Mouse (Mus musculus): Measurements from ENCODE around the gene Adcy4. TPM values are rescaled to one million over a fixed set of nuclear protein-coding genes. Genes with fewer than 3 reads are reported as not detected.

Gene Adcy4
- polyA plus RNA-seq, 1 experiment from 2014 or later: 20.8 TPM

GRCm38 (mm10) chr14:55781310-55781709 is 2.6 kb downstream of the Adcy4 start:
- H3K27me3 ChIP-seq (ENCODE audit: control insufficient read depth, insufficient read depth, low read depth, low read length): peaks cover 3% of the 10 kb centered on the region
- peak overlapping the region; percentile 45 for H3K4me2 ChIP-seq (ENCODE audit: low read depth, low read length)
- H3K4me3 ChIP-seq (ENCODE audit: low read length): peak overlapping the region; percentile 30
- H3K4me1 ChIP-seq (replicated peaks; ENCODE audit: control insufficient read depth, insufficient read depth, low read length): peaks cover 14% of the 10 kb centered on the region
- no peaks in the 10 kb centered on the region for H3K9me3 ChIP-seq (ENCODE audit: control insufficient read depth, low read length)
- H3K9ac ChIP-seq (ENCODE audit: low read length): 0 out of 2 replicates have a peak overlapping the region, but pooled peaks have one; percentile 29
- 17% methylated on average over 14 of the region's 14 CpGs for WGBS
- no peak overlapping the region for H3K27ac ChIP-seq (ENCODE audit: low read length)
- peak; percentile 64 for ATAC-seq (ENCODE audit: low read depth)
- H3K36me3 ChIP-seq (ENCODE audit: control insufficient read depth, insufficient read depth, low read length): no peaks in the 10 kb centered on the region

- no peak for ATAC-seq (ENCODE audit: low read depth)
- 80% methylated on average over 11 of the region's 11 CpGs for WGBS
- Histone ChIP-seq H3K27me3 (ENCODE audit: control insufficient read depth, insufficient read depth, low read depth, low read length) (peaks cover 2% of the 10 kb centered on the region), H3K27ac (ENCODE audit: low read length) (no peak overlapping the region), H3K9ac (ENCODE audit: low read length) (no peak overlapping the region), H3K9me3 (ENCODE audit: control insufficient read depth, low read length) (no peaks in the 10 kb centered on the region), H3K4me1 (replicated peaks; ENCODE audit: control insufficient read depth, insufficient read depth, low read length) (peaks cover 14% of the 10 kb centered on the region), H3K36me3 (ENCODE audit: control insufficient read depth, insufficient read depth, low read length) (no peaks in the 10 kb centered on the region), H3K4me3 (ENCODE audit: low read length) (no peak overlapping the region), H3K4me2 (ENCODE audit: low read depth, low read length) (no peak overlapping the region)
These were observed 3.2 kb downstream of the Adcy4 start for GRCm38 (mm10) chr14:55780736-55781135.

GRCm38 (mm10) chr14:55779656-55780055 is 4.2 kb downstream of the Adcy4 start:
- ATAC-seq (ENCODE audit: low read depth): no peak

GRCm38 (mm10) chr14:55778686-55779085 is 5.2 kb downstream of the Adcy4 start:
- H3K4me1 ChIP-seq (replicated peaks; ENCODE audit: control insufficient read depth, insufficient read depth, low read length): peaks cover 14% of the 10 kb centered on the region
- no peak for ATAC-seq (ENCODE audit: low read depth)
- no peaks in the 10 kb centered on the region for H3K36me3 ChIP-seq (ENCODE audit: control insufficient read depth, insufficient read depth, low read length)
- H3K4me3 ChIP-seq (ENCODE audit: low read length): no peak overlapping the region
- no peak overlapping the region for H3K9ac ChIP-seq (ENCODE audit: low read length)
- peaks cover 2% of the 10 kb centered on the region; the same call in 1 of the 2 replicates for H3K27me3 ChIP-seq (ENCODE audit: control insufficient read depth, insufficient read depth, low read depth, low read length)
- H3K4me2 ChIP-seq (ENCODE audit: low read depth, low read length): no peak overlapping the region
- WGBS: 83% methylated on average over 14 of the region's 15 CpGs
- no peaks in the 10 kb centered on the region for H3K9me3 ChIP-seq (ENCODE audit: control insufficient read depth, low read length)
- no peak overlapping the region for H3K27ac ChIP-seq (ENCODE audit: low read length)

More at GRCm38 (mm10) chr14:55779656-55780055, 4.2 kb downstream of the Adcy4 start:
- Histone ChIP-seq H3K9me3 (ENCODE audit: control insufficient read depth, low read length) (no peaks in the 10 kb centered on the region), H3K9ac (ENCODE audit: low read length) (no peak overlapping the region), H3K27ac (ENCODE audit: low read length) (no peak overlapping the region), H3K27me3 (ENCODE audit: control insufficient read depth, insufficient read depth, low read depth, low read length) (peaks cover 2% of the 10 kb centered on the region), H3K4me1 (replicated peaks; ENCODE audit: control insufficient read depth, insufficient read depth, low read length) (peaks cover 14% of the 10 kb centered on the region), H3K4me3 (ENCODE audit: low read length) (no peak overlapping the region), H3K36me3 (ENCODE audit: control insufficient read depth, insufficient read depth, low read length) (no peaks in the 10 kb centered on the region), H3K4me2 (ENCODE audit: low read depth, low read length) (no peak overlapping the region)
- WGBS: 28% methylated on average over 16 of the region's 16 CpGs

GRCm38 (mm10) chr14:55777806-55778205 is 6.1 kb downstream of the Adcy4 start:
- Histone ChIP-seq H3K27ac (ENCODE audit: low read length) (no peak overlapping the region), H3K9ac (ENCODE audit: low read length) (no peak overlapping the region), H3K36me3 (ENCODE audit: control insufficient read depth, insufficient read depth, low read length) (no peaks in the 10 kb centered on the region), H3K9me3 (ENCODE audit: control insufficient read depth, low read length) (no peaks in the 10 kb centered on the region), H3K4me1 (replicated peaks; ENCODE audit: control insufficient read depth, insufficient read depth, low read length) (peaks cover 14% of the 10 kb centered on the region), H3K4me3 (ENCODE audit: low read length) (no peak overlapping the region), H3K27me3 (ENCODE audit: control insufficient read depth, insufficient read depth, low read depth, low read length) (peaks cover 2% of the 10 kb centered on the region; the same call in 1 of the 2 replicates), H3K4me2 (ENCODE audit: low read depth, low read length) (no peak overlapping the region)
- 86% methylated on average over 11 of the region's 11 CpGs for WGBS
- ATAC-seq (ENCODE audit: low read depth): no peak

GRCm38 (mm10) chr14:55777176-55777575 is 6.7 kb downstream of the Adcy4 start:
- ATAC-seq (ENCODE audit: low read depth): no peak
- H3K36me3 ChIP-seq (ENCODE audit: control insufficient read depth, insufficient read depth, low read length): no peaks in the 10 kb centered on the region
- H3K27ac ChIP-seq (ENCODE audit: low read length): no peak overlapping the region
- H3K4me1 ChIP-seq (replicated peaks; ENCODE audit: control insufficient read depth, insufficient read depth, low read length): peaks cover 8% of the 10 kb centered on the region; the same call in 1 of the 2 replicates
- no peaks in the 10 kb centered on the region for H3K9me3 ChIP-seq (ENCODE audit: control insufficient read depth, low read length)
- WGBS: 21% methylated on average over 3 of the region's 3 CpGs
- H3K27me3 ChIP-seq (ENCODE audit: control insufficient read depth, insufficient read depth, low read depth, low read length): peaks cover 2% of the 10 kb centered on the region; the same call in 1 of the 2 replicates
- H3K9ac ChIP-seq (ENCODE audit: low read length): no peak overlapping the region
- H3K4me2 ChIP-seq (ENCODE audit: low read depth, low read length): no peak overlapping the region
- no peak overlapping the region for H3K4me3 ChIP-seq (ENCODE audit: low read length)

GRCm38 (mm10) chr14:55776711-55777110 is 7.2 kb downstream of the Adcy4 start:
- Histone ChIP-seq H3K9me3 (ENCODE audit: control insufficient read depth, low read length) (no peaks in the 10 kb centered on the region), H3K9ac (ENCODE audit: low read length) (no peak overlapping the region), H3K36me3 (ENCODE audit: control insufficient read depth, insufficient read depth, low read length) (no peaks in the 10 kb centered on the region), H3K27ac (ENCODE audit: low read length) (no peak overlapping the region), H3K4me1 (replicated peaks; ENCODE audit: control insufficient read depth, insufficient read depth, low read length) (peaks cover 6% of the 10 kb centered on the region; the same call in 1 of the 2 replicates), H3K4me3 (ENCODE audit: low read length) (no peak overlapping the region), H3K27me3 (ENCODE audit: control insufficient read depth, insufficient read depth, low read depth, low read length) (peaks cover under 1% of the 10 kb centered on the region; the same call in 1 of the 2 replicates), H3K4me2 (ENCODE audit: low read depth, low read length) (no peak overlapping the region)
- WGBS: 41% methylated on average over 7 of the region's 7 CpGs
- no peak for ATAC-seq (ENCODE audit: low read depth)

- Histone ChIP-seq H3K9ac (ENCODE audit: low read length) (no peak overlapping the region), H3K9me3 (ENCODE audit: control insufficient read depth, low read length) (no peaks in the 10 kb centered on the region), H3K4me2 (ENCODE audit: low read depth, low read length) (no peak overlapping the region), H3K27ac (ENCODE audit: low read length) (no peak overlapping the region), H3K36me3 (ENCODE audit: control insufficient read depth, insufficient read depth, low read length) (no peaks in the 10 kb centered on the region), H3K4me3 (ENCODE audit: low read length) (no peak overlapping the region), H3K4me1 (replicated peaks; ENCODE audit: control insufficient read depth, insufficient read depth, low read length) (0 out of 2 replicates have a peak, but pooled peaks cover 2% of the 10 kb centered on the region), H3K27me3 (ENCODE audit: control insufficient read depth, insufficient read depth, low read depth, low read length) (peaks cover 9% of the 10 kb centered on the region; the same call in 1 of the 2 replicates)
- no peak for ATAC-seq (ENCODE audit: low read depth)
- 72% methylated on average over 16 of the region's 16 CpGs for WGBS
These were observed 14.7 kb downstream of the Adcy4 start for GRCm38 (mm10) chr14:55769087-55769703.

- H3K27me3 ChIP-seq (ENCODE audit: control insufficient read depth, insufficient read depth, low read depth, low read length): peaks cover 9% of the 10 kb centered on the region; the same call in 1 of the 2 replicates
- WGBS: 73% methylated on average over 6 of the region's 6 CpGs
These were observed 15.3 kb downstream of the Adcy4 start for GRCm38 (mm10) chr14:55768555-55768954.

More at GRCm38 (mm10) chr14:55768555-55768954, 15.3 kb downstream of the Adcy4 start:
- Histone ChIP-seq H3K4me3 (ENCODE audit: low read length) (no peak overlapping the region), H3K4me1 (replicated peaks; ENCODE audit: control insufficient read depth, insufficient read depth, low read length) (0 out of 2 replicates have a peak, but pooled peaks cover 2% of the 10 kb centered on the region), H3K27ac (ENCODE audit: low read length) (no peak overlapping the region), H3K9me3 (ENCODE audit: control insufficient read depth, low read length) (no peaks in the 10 kb centered on the region), H3K9ac (ENCODE audit: low read length) (no peak overlapping the region), H3K36me3 (ENCODE audit: control insufficient read depth, insufficient read depth, low read length) (no peaks in the 10 kb centered on the region), H3K4me2 (ENCODE audit: low read depth, low read length) (no peak overlapping the region)
- no peak for ATAC-seq (ENCODE audit: low read depth)
